Mouse (Mus musculus) frontal cortex, postnatal 25 days (tissue): ENCODE data around the gene Ubc.

Source experiments
- DNase-seq, 2 experiments: peaks; one replicate each; pipeline ENCODE4 v3.0.0; 2022; ENCODE audit warnings: low spot score in 2 of 2

Gene Ubc

GRCm38 (mm10) chr5:125383637-125384420 lies 6.2 kb downstream of the Ubc start:
- DNase-seq = no peak

- no peak for DNase-seq
Observed at GRCm38 (mm10) chr5:125382673-125383558, 7.1 kb downstream of the Ubc start.

- no peak for DNase-seq
Observed at GRCm38 (mm10) chr5:125381954-125382672, 7.9 kb downstream of the Ubc start.

GRCm38 (mm10) chr5:125378919-125379318 lies 11.1 kb downstream of the Ubc start:
- no peak for DNase-seq

- no peak for DNase-seq
Observed at GRCm38 (mm10) chr5:125377214-125377613, 12.8 kb downstream of the Ubc start.

GRCm38 (mm10) chr5:125375871-125376270 lies 14.1 kb downstream of the Ubc start:
- no peak for DNase-seq

- no peak for DNase-seq
Observed at GRCm38 (mm10) chr5:125372027-125372426, 18.0 kb downstream of the Ubc start.

GRCm38 (mm10) chr5:125370950-125371693 lies 18.9 kb downstream of the Ubc start:
- no peak for DNase-seq

- DNase-seq = peak; percentile 54 to 55
Observed at GRCm38 (mm10) chr5:125368568-125368967, 21.4 kb downstream of the Ubc start.

GRCm38 (mm10) chr5:125368156-125368555 lies 21.8 kb downstream of the Ubc start:
- no peak for DNase-seq

- no peak for DNase-seq
Observed at GRCm38 (mm10) chr5:125364851-125365429, 25.1 kb downstream of the Ubc start.

GRCm38 (mm10) chr5:125363894-125364293 lies 26.1 kb downstream of the Ubc start:
- DNase-seq = no peak

- DNase-seq = no peak
Observed at GRCm38 (mm10) chr5:125360981-125361510, 29.0 kb downstream of the Ubc start.

GRCm38 (mm10) chr5:125360566-125360965 lies 29.4 kb downstream of the Ubc start:
- DNase-seq = no peak

- no peak for DNase-seq
Observed at GRCm38 (mm10) chr5:125358270-125358608, 31.8 kb downstream of the Ubc start.

- no peak for DNase-seq
Observed at GRCm38 (mm10) chr5:125357543-125358269, 32.3 kb downstream of the Ubc start.

- no peak for DNase-seq
Observed at GRCm38 (mm10) chr5:125355650-125356049, 34.4 kb downstream of the Ubc start.

GRCm38 (mm10) chr5:125354885-125355492 lies 35.0 kb downstream of the Ubc start:
- DNase-seq = no peak

- no peak for DNase-seq
Observed at GRCm38 (mm10) chr5:125352781-125353294, 37.2 kb downstream of the Ubc start.

- DNase-seq = no peak
Observed at GRCm38 (mm10) chr5:125351939-125352338, 38.1 kb downstream of the Ubc start.
